Mouse (Mus musculus) bone marrow macrophage, adult 2 months (primary cell): ENCODE results near the gene Trpc5. TPM values are rescaled to one million over a fixed set of nuclear protein-coding genes. Genes with fewer than 3 reads are reported as not detected.
A peak's percentile ranks its signal among the peaks of the same experiment; 100 is the strongest.

Source experiments
- H3K27ac ChIP-seq: 2 replicates; pipeline ENCODE4 v1.5.1; 2012; ENCODE audit warnings: low read depth, low read length; ENCODE audit not compliant: insufficient read depth
- H3K4me1 ChIP-seq: 2 replicates; pipeline ENCODE4 v1.6.1; 2012; ENCODE audit warnings: low read length; ENCODE audit not compliant: control insufficient read depth, insufficient read depth
- H3K4me3 ChIP-seq: 2 replicates; pipeline ENCODE4 v1.5.1; 2012; ENCODE audit warnings: mild to moderate bottlenecking, low read length, moderate library complexity; ENCODE audit not compliant: insufficient read depth
- CTCF ChIP-seq: IDR thresholded peaks from 2 replicates; pipeline ENCODE4 v1.5.1; 2012; ENCODE audit warnings: low read depth, mild to moderate bottlenecking, low read length, moderate library complexity
- POLR2A ChIP-seq: IDR thresholded peaks from 2 replicates; pipeline ENCODE4 v1.6.1; 2012; ENCODE audit warnings: mild to moderate bottlenecking, low read depth, low read length, borderline replicate concordance
- polyA plus RNA-seq: library from polyadenylated mRNA; stranded (reverse); fragments of >200 nt; gene quantifications from 2 replicates; pipeline ENCODE4 v1.2.4, GENCODE M21; 2012; ENCODE audit not compliant: missing spikeins, insufficient read depth, insufficient read length

Gene Trpc5
- polyA plus RNA-seq, 1 experiment: not detected

GRCm38 (mm10) chrX:144536431-144536830 is 151.5 kb downstream of the Trpc5 start:
- TF ChIP-seq POLR2A: no peak
- no peak for TF ChIP-seq CTCF
- Histone ChIP-seq H3K4me3 (no peak overlapping the region), H3K27ac (no peak overlapping the region)

DNA sequence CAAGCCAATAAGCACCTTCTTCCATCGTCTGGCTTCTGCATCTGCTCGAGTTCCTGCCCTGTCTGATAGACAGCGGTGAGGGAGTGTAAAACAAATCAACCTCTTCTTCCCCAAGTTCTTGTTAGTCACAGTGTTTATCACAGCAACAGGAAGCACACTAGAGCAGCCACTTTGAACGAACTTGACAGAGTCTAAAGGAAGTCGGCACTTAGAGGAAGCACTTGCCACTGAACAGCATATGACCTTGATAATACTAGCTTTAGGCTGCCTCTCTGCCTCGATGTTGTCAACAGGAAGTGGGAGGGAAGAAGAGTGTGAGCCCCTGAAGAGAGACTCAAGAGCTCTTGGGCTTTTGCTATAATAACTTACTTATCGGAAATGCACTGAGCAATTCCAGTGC is 161.9 kb downstream of the Trpc5 start:
- TF ChIP-seq CTCF (no peak), POLR2A (no peak)
- no peak overlapping the region for H3K27ac ChIP-seq
- H3K4me3 ChIP-seq: no peak overlapping the region
- no peaks in the 10 kb centered on the region for H3K4me1 ChIP-seq

More at GRCm38 (mm10) chrX:144536431-144536830, 151.5 kb downstream of the Trpc5 start:
- H3K4me1 ChIP-seq: no peaks in the 10 kb centered on the region

- H3K4me1 ChIP-seq: no peaks in the 10 kb centered on the region
- no peak for TF ChIP-seq CTCF
- TF ChIP-seq POLR2A: no peak
- H3K27ac ChIP-seq: no peak overlapping the region
- H3K4me3 ChIP-seq: no peak overlapping the region
Measured at GRCm38 (mm10) chrX:144523239-144523638, 164.7 kb downstream of the Trpc5 start.

GRCm38 (mm10) chrX:144491394-144491793 is 196.6 kb downstream of the Trpc5 start:
- no peak overlapping the region for H3K4me3 ChIP-seq
- H3K4me1 ChIP-seq: no peaks in the 10 kb centered on the region
- TF ChIP-seq POLR2A: no peak
- no peak for TF ChIP-seq CTCF
- H3K27ac ChIP-seq: no peak overlapping the region

DNA sequence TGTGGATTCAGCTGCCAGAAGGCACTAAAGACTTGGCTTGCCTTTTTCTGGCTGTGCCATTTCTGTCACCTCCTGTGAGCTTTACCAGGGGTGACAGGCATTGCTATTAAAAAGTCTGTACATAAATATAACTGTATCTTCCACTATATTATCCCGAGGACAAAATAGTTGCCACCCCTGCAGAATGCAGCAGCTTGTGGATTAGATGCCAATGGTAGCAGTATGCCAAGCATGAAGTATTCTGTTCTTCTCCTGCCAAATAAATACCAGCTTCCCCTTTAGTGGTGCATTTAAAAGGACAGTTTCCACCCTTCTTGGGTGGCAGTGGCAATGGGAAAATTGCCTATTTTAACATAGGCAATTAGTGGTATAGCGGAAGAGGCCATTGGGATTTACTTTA is 223.6 kb downstream of the Trpc5 start:
- H3K27ac ChIP-seq: no peak overlapping the region
- H3K4me3 ChIP-seq: no peak overlapping the region
- no peaks in the 10 kb centered on the region for H3K4me1 ChIP-seq
- TF ChIP-seq POLR2A (no peak), CTCF (no peak)

GRCm38 (mm10) chrX:144456281-144456680 is 231.7 kb downstream of the Trpc5 start, which contains the start of gene Trpc5os:
Gene Trpc5os, plus strand, starts transcription at chrX:144456581.
- Histone ChIP-seq H3K4me3 (no peak within 1 kb of the TSS), H3K4me1 (no peaks in the 10 kb centered on the region), H3K27ac (no peak within 1 kb of the TSS)
- no peak for TF ChIP-seq CTCF
- no peak for TF ChIP-seq POLR2A

DNA sequence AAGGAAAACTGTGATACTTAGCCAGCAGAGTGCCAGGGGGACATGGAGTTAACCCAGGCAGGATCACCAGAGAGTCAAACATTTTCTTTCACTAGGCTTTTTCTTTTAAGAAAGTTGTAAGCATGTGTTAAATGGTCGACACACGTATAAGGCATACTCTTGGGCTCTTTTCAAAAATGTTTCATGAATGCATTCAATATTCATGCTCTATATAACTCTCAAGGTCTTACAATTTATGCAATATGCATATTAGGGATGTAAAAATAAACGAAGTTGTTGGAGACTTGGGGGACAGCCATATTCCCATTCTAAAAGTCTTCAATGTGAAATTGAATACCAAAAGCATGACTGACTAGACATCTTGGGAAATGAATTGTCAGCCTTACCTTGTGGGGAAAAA is 264.1 kb downstream of the Trpc5 start:
- Histone ChIP-seq H3K4me3 (no peak overlapping the region), H3K27ac (no peak overlapping the region), H3K4me1 (no peaks in the 10 kb centered on the region)
- no peak for TF ChIP-seq POLR2A
- no peak for TF ChIP-seq CTCF

DNA sequence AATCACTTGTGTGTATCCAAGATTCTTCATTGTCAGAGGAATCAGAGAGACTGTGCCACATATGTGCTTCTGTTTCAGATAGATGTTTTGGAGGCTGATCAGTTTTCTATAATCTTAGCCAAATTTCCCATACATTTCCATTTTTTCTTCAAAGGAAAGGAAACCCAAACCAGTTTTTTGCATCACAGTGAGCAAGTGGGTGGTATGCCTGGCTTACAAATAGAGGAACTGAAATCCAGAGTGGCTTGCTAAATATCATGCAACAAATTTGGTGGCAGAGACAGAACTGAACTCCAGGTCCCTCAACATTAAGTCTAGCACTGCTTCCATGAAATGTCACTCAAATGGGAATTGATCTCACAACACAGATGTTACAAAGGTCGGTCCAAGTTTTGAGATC is 266.9 kb downstream of the Trpc5 start:
- Histone ChIP-seq H3K4me3 (no peak overlapping the region), H3K27ac (no peak overlapping the region), H3K4me1 (no peaks in the 10 kb centered on the region)
- TF ChIP-seq POLR2A (no peak), CTCF (no peak)

DNA sequence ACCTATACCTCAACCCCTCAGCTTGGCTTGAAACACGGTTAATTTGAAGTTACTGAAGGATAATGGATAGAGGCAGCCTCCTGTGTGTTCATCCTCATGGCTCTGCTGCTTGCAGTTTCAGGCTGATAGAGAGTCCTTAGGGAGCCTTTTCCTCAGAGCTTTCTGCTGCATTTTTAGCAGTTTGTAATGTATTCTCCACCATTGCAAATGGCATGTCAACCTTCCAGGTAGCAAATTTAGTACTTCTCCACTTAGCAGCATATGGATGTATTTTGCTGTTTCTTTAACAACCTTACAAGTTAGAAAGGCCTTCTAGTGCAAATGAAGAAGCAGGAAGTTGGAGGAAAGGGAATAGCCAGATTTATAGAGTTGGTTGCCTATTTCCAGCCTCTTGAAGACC is 267.7 kb downstream of the Trpc5 start:
- H3K27ac ChIP-seq: no peak overlapping the region
- H3K4me1 ChIP-seq: no peaks in the 10 kb centered on the region
- TF ChIP-seq POLR2A (no peak), CTCF (no peak)
- H3K4me3 ChIP-seq: no peak overlapping the region

GRCm38 (mm10) chrX:144408036-144408435 is 279.9 kb downstream of the Trpc5 start:
- TF ChIP-seq CTCF: no peak
- TF ChIP-seq POLR2A: no peak
- Histone ChIP-seq H3K4me1 (no peaks in the 10 kb centered on the region), H3K4me3 (no peak overlapping the region), H3K27ac (no peak overlapping the region)

GRCm38 (mm10) chrX:144403526-144403925 is 284.5 kb downstream of the Trpc5 start:
- H3K4me1 ChIP-seq: no peaks in the 10 kb centered on the region
- no peak overlapping the region for H3K27ac ChIP-seq
- no peak overlapping the region for H3K4me3 ChIP-seq
- TF ChIP-seq POLR2A (no peak), CTCF (peak; percentile 54; the same call in 1 of the 2 replicates)
